Mouse (Mus musculus): ENCODE results near the gene Gm21981.
A peak's percentile ranks its signal among the peaks of the same experiment; 100 is the strongest.
"Not testable (repeated sequence)": the region's sequence is repeated elsewhere in the genome, so short reads cannot be mapped to it uniquely, and the experiment has no call there.

Gene Gm21981

GRCm38 (mm10) chr17:47664474-47664873, 29.8 kb downstream of the Gm21981 start:
- Histone ChIP-seq H3K9me3 (ENCODE audit: low read length) (no peaks in the 10 kb centered on the region), H3K4me1 (replicated peaks; ENCODE audit: low read depth, low read length) (peaks cover 74% of the 10 kb centered on the region), H3K27me3 (ENCODE audit: insufficient read depth, low read length) (no peaks in the 10 kb centered on the region), H3K4me3 (replicated peaks; ENCODE audit: low read length) (no peak overlapping the region), H3K36me3 (ENCODE audit: insufficient read depth, low read length) (no peaks in the 10 kb centered on the region)
- TF ChIP-seq NANOG (IDR thresholded peaks at IDR 0.05; ENCODE audit: borderline replicate concordance, low read length) (no peak), POU5F1 (IDR thresholded peaks at IDR 0.05; ENCODE audit: borderline replicate concordance, low read length) (no peak), CTCF (conservative IDR thresholded peaks at IDR 0.05; ENCODE audit: low read length) (no peak)

GRCm38 (mm10) chr17:47663009-47663713, 31.1 kb downstream of the Gm21981 start:
- no peak for TF ChIP-seq NANOG (IDR thresholded peaks at IDR 0.05; ENCODE audit: borderline replicate concordance, low read length)
- TF ChIP-seq POU5F1 (IDR thresholded peaks at IDR 0.05; ENCODE audit: borderline replicate concordance, low read length) = no peak
- no peak for TF ChIP-seq CTCF (conservative IDR thresholded peaks at IDR 0.05; ENCODE audit: low read length)
- H3K9me3 ChIP-seq (ENCODE audit: low read length) = no peaks in the 10 kb centered on the region
- H3K4me3 ChIP-seq (replicated peaks; ENCODE audit: low read length) = no peak overlapping the region
- no peaks in the 10 kb centered on the region for H3K27me3 ChIP-seq (ENCODE audit: insufficient read depth, low read length)
- peaks cover 68% of the 10 kb centered on the region for H3K4me1 ChIP-seq (replicated peaks; ENCODE audit: low read depth, low read length)
- H3K36me3 ChIP-seq (ENCODE audit: insufficient read depth, low read length) = no peaks in the 10 kb centered on the region

DNA sequence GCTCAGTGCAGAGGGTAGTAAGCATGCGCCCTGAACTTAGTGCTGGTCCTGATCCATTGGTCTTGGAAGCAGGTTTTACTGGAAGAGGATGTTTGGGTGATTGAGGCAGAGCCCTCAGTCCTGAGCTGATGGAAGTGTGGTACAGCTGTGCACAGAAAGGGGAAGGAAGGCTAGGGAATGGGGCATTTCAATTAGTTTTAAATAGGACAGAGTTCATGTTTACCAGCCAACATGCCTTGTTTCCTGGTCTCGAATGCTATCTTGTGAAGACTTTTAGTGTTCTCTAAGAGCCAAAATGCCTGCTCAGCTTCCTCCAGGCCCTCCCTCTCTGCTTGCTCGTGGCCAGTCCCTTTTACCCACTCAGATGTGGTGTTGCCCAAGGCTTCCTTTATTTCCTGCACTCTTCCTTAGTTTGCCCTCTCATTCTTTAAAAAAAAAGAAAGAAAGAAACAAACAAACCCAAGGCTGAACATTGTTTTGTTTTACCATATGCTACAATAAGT, 35.5 kb downstream of the Gm21981 start:
- Histone ChIP-seq H3K4me1 (replicated peaks; ENCODE audit: low read depth, low read length) (peaks cover 78% of the 10 kb centered on the region), H3K27me3 (ENCODE audit: insufficient read depth, low read length) (no peaks in the 10 kb centered on the region), H3K9me3 (ENCODE audit: low read length) (no peaks in the 10 kb centered on the region), H3K4me3 (replicated peaks; ENCODE audit: low read length) (no peak overlapping the region), H3K36me3 (ENCODE audit: insufficient read depth, low read length) (no peaks in the 10 kb centered on the region; the same call in 1 of the 2 replicates)
- no peak for TF ChIP-seq CTCF (conservative IDR thresholded peaks at IDR 0.05; ENCODE audit: low read length)
- no peak for TF ChIP-seq NANOG (IDR thresholded peaks at IDR 0.05; ENCODE audit: borderline replicate concordance, low read length)
- no peak for TF ChIP-seq POU5F1 (IDR thresholded peaks at IDR 0.05; ENCODE audit: borderline replicate concordance, low read length)

GRCm38 (mm10) chr17:47657901-47658300, 36.4 kb downstream of the Gm21981 start:
- Histone ChIP-seq H3K27me3 (ENCODE audit: insufficient read depth, low read length) (no peaks in the 10 kb centered on the region), H3K4me1 (replicated peaks; ENCODE audit: low read depth, low read length) (peaks cover 72% of the 10 kb centered on the region), H3K9me3 (ENCODE audit: low read length) (no peaks in the 10 kb centered on the region), H3K36me3 (ENCODE audit: insufficient read depth, low read length) (no peaks in the 10 kb centered on the region; the same call in 1 of the 2 replicates), H3K4me3 (replicated peaks; ENCODE audit: low read length) (no peak overlapping the region)
- TF ChIP-seq POU5F1 (IDR thresholded peaks at IDR 0.05; ENCODE audit: borderline replicate concordance, low read length) (no peak), CTCF (conservative IDR thresholded peaks at IDR 0.05; ENCODE audit: low read length) (no peak), NANOG (IDR thresholded peaks at IDR 0.05; ENCODE audit: borderline replicate concordance, low read length) (no peak)

GRCm38 (mm10) chr17:47655697-47656096, 38.6 kb downstream of the Gm21981 start:
- peaks cover 63% of the 10 kb centered on the region for H3K4me1 ChIP-seq (replicated peaks; ENCODE audit: low read depth, low read length)
- no peaks in the 10 kb centered on the region for H3K9me3 ChIP-seq (ENCODE audit: low read length)
- no peak for TF ChIP-seq CTCF (conservative IDR thresholded peaks at IDR 0.05; ENCODE audit: low read length)
- TF ChIP-seq POU5F1 (IDR thresholded peaks at IDR 0.05; ENCODE audit: borderline replicate concordance, low read length) = no peak
- TF ChIP-seq NANOG (IDR thresholded peaks at IDR 0.05; ENCODE audit: borderline replicate concordance, low read length) = no peak
- no peak overlapping the region for H3K4me3 ChIP-seq (replicated peaks; ENCODE audit: low read length)
- H3K27me3 ChIP-seq (ENCODE audit: insufficient read depth, low read length) = no peaks in the 10 kb centered on the region
- no peaks in the 10 kb centered on the region; the same call in 1 of the 2 replicates for H3K36me3 ChIP-seq (ENCODE audit: insufficient read depth, low read length)

- peaks cover 61% of the 10 kb centered on the region for H3K4me1 ChIP-seq (replicated peaks; ENCODE audit: low read depth, low read length)
- not testable (repeated sequence) for H3K4me3 ChIP-seq (replicated peaks; ENCODE audit: low read length); H3K36me3 ChIP-seq (ENCODE audit: insufficient read depth, low read length); H3K27me3 ChIP-seq (ENCODE audit: insufficient read depth, low read length); H3K9me3 ChIP-seq (ENCODE audit: low read length)
Measured at GRCm38 (mm10) chr17:47654346-47654745, 39.9 kb downstream of the Gm21981 start.

DNA sequence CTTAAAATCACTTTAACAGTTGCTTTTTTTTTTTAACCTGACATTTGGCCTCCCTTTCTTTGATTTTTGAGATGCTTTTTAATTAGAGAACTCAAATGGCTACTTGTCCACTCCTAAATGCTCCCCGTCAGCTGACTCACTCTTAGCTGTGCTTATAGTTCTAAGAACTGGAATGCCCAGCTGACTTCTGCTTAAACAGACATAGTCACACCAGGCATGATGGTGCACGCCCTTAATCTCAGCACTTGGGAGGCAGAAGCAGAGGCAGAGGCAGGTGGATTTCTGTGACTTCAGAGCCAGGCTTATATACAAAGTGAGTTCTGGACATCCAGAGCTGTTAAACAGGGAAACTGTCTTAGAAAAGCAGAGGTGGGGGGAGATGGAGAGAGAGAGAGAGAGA, 42.3 kb downstream of the Gm21981 start:
- Histone ChIP-seq H3K4me1 (replicated peaks; ENCODE audit: low read depth, low read length) (peaks cover 64% of the 10 kb centered on the region), H3K4me3 (replicated peaks; ENCODE audit: low read length) (no peak overlapping the region), H3K27me3 (ENCODE audit: insufficient read depth, low read length) (no peaks in the 10 kb centered on the region), H3K9me3 (ENCODE audit: low read length) (no peaks in the 10 kb centered on the region), H3K36me3 (ENCODE audit: insufficient read depth, low read length) (no peaks in the 10 kb centered on the region; the same call in 1 of the 2 replicates)
- TF ChIP-seq POU5F1 (IDR thresholded peaks at IDR 0.05; ENCODE audit: borderline replicate concordance, low read length) = no peak
- no peak for TF ChIP-seq CTCF (conservative IDR thresholded peaks at IDR 0.05; ENCODE audit: low read length)
- TF ChIP-seq NANOG (IDR thresholded peaks at IDR 0.05; ENCODE audit: borderline replicate concordance, low read length) = no peak

DNA sequence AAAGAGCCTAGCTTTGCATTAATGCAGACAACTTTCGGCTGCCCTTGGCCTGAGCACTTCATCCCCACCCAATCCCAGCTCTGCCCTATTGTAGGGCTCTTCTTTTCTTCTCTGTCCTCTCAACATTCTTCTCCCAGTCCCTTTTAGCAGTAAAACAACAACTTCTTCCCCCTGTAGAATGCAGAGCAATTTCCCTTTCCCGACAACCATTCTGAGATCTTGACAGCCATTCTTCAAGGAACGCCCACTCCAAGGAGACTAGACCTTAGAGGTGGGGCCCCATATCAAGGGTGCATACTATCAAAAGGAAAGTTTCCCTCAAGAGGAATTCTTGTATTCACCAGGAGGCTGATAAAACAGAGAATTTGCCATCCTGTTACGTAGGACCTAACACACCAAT, 45.3 kb downstream of the Gm21981 start:
- Histone ChIP-seq H3K36me3 (ENCODE audit: insufficient read depth, low read length) (no peaks in the 10 kb centered on the region), H3K4me1 (replicated peaks; ENCODE audit: low read depth, low read length) (peaks cover 54% of the 10 kb centered on the region), H3K27me3 (ENCODE audit: insufficient read depth, low read length) (no peaks in the 10 kb centered on the region), H3K9me3 (ENCODE audit: low read length) (no peaks in the 10 kb centered on the region), H3K4me3 (replicated peaks; ENCODE audit: low read length) (no peak overlapping the region)
- no peak for TF ChIP-seq NANOG (IDR thresholded peaks at IDR 0.05; ENCODE audit: borderline replicate concordance, low read length)
- no peak for TF ChIP-seq CTCF (conservative IDR thresholded peaks at IDR 0.05; ENCODE audit: low read length)
- no peak for TF ChIP-seq POU5F1 (IDR thresholded peaks at IDR 0.05; ENCODE audit: borderline replicate concordance, low read length)

GRCm38 (mm10) chr17:47646683-47647082, 47.6 kb downstream of the Gm21981 start:
- H3K27me3 ChIP-seq (ENCODE audit: insufficient read depth, low read length) = no peaks in the 10 kb centered on the region
- H3K36me3 ChIP-seq (ENCODE audit: insufficient read depth, low read length) = no peaks in the 10 kb centered on the region
- TF ChIP-seq NANOG (IDR thresholded peaks at IDR 0.05; ENCODE audit: borderline replicate concordance, low read length) (no peak), POU5F1 (IDR thresholded peaks at IDR 0.05; ENCODE audit: borderline replicate concordance, low read length) (no peak), CTCF (conservative IDR thresholded peaks at IDR 0.05; ENCODE audit: low read length) (peak; percentile 67)
- H3K4me3 ChIP-seq (replicated peaks; ENCODE audit: low read length) = no peak overlapping the region
- H3K9me3 ChIP-seq (ENCODE audit: low read length) = no peaks in the 10 kb centered on the region
- peaks cover 53% of the 10 kb centered on the region for H3K4me1 ChIP-seq (replicated peaks; ENCODE audit: low read depth, low read length)

All from E14TG2a.4 (cell line).